Mouse (Mus musculus) neural tube, embryonic 14.5 days (tissue): Measurements from ENCODE around the gene Snapc3. TPM values are rescaled to one million over a fixed set of nuclear protein-coding genes. Genes with fewer than 3 reads are reported as not detected.
"Not testable (repeated sequence)": the region's sequence is repeated elsewhere in the genome, so short reads cannot be mapped to it uniquely, and the experiment has no call there.

Experiments used
- ATAC-seq: fragments of 200-750 bp; cut with Nextera tagmentation; 2 replicates; pipeline ENCODE4 v1.8.0; 2017; ENCODE audit warnings: low read depth, mild to moderate bottlenecking, moderate TSS enrichment, moderate library complexity
- H3K27ac ChIP-seq: fragments of 300-500 bp; sonication (generic); 2 replicates; pipeline ENCODE4 v1.5.1; 2014; ENCODE audit warnings: low read depth, mild to moderate bottlenecking, control low read depth, low read length, moderate library complexity, mixed read lengths
- H3K27me3 ChIP-seq: fragments of 300-500 bp; sonication (generic); 2 replicates; pipeline ENCODE4 v1.6.1; 2014; ENCODE audit warnings: low read length; ENCODE audit not compliant: control insufficient read depth, insufficient read depth
- H3K36me3 ChIP-seq: fragments of 300-500 bp; sonication (generic); 2 replicates; pipeline ENCODE4 v1.6.1; 2014; ENCODE audit warnings: low read length, mixed read lengths; ENCODE audit not compliant: control insufficient read depth, insufficient read depth
- H3K4me1 ChIP-seq: fragments of 300-500 bp; sonication (generic); 2 replicates; pipeline ENCODE4 v1.6.1; 2014; ENCODE audit warnings: low read length; ENCODE audit not compliant: control insufficient read depth, insufficient read depth
- H3K4me2 ChIP-seq: fragments of 300-500 bp; sonication (generic); 2 replicates; pipeline ENCODE4 v1.6.1; 2014; ENCODE audit warnings: mild to moderate bottlenecking, low read depth, low read length, control low read depth
- H3K4me3 ChIP-seq: fragments of 300-500 bp; sonication (generic); 2 replicates; pipeline ENCODE4 v1.5.1; 2014; ENCODE audit warnings: low read depth, low read length, control low read depth, mixed read lengths
- H3K9ac ChIP-seq: fragments of 300-500 bp; sonication (generic); replicated peaks from 2 replicates; pipeline ENCODE4 v1.6.1; 2014; ENCODE audit warnings: low read depth, mild to moderate bottlenecking, control low read depth, low read length, mixed read lengths
- H3K9me3 ChIP-seq: fragments of 300-500 bp; sonication (generic); 2 replicates; pipeline ENCODE4 v1.6.1; 2016; ENCODE audit warnings: low read length; ENCODE audit not compliant: control insufficient read depth
- WGBS: fragments of 180-500 bp; shearing (Covaris S2); extraction: QIAGEN DNeasy Blood & Tissue Kit; methylation state at CpG from one replicate; pipeline ENCODE4 v1.1.7; 2014; 5-methylcytosine and 5-hydroxymethylcytosine counted together
- polyA plus RNA-seq: library from polyadenylated mRNA; unstranded; fragments of >200 nt; fragmentation: Nextera tagmentation; extraction: Ambion mirVana; gene quantifications from 2 replicates; pipeline ENCODE4 v1.2.1, GENCODE M21; 2014

Snapc3 gene
- polyA plus RNA-seq, 1 experiment from 2014 or later: 68.6 TPM

DNA sequence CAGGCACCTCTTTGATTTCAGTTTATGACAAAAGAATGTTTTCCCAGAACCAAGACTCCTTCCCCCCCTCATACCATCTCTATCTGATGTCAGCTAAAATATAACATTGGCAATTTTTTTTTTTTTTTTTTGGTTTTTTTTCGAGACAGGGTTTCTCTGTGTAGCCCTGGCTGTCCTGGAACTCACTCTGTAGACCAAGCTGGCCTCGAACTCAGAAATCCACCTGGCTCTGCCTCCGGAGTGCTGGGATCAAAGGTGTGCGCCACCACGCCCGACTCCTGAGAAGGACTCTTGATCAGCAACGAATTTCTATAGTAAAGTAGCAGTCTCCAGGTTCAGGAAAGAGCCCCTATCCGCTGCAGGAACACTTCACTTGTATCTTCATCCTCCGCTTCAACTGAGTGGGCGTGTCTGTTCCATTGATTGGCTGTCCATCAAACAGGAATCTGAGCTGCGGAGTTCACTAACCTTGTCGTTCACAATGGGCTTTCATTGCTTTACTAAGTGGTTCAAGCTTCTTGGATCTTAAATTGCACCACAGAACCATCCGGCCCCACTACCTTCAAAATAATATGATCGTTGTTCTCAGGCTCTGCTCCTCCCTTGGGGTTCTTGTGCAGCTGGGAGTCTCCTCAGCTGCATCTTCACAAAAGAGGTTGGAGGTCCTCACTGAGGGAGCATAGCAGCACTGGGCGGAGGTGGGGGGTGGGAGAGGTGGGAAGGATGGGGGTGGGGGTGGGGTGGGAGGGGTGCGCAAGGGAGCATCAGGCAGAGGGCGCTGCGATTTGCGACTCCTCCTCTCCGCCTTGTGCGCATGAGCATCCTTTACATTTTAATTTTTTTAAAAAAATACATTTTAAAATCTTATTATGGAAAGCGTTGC, 82.9 kb downstream of the Snapc3 start:
- ATAC-seq: peak; percentile 90
- Histone ChIP-seq H3K4me2 (peak overlapping the region; percentile 51), H3K27ac (peak overlapping the region; percentile 60), H3K4me3 (peak overlapping the region; percentile 36), H3K9me3 (no peaks in the 10 kb centered on the region), H3K4me1 (no peaks in the 10 kb centered on the region), H3K9ac (peak overlapping the region; percentile 37; the same call in 1 of the 2 replicates), H3K27me3 (no peaks in the 10 kb centered on the region), H3K36me3 (no peaks in the 10 kb centered on the region)
- 8% methylated on average over 22 of the region's 22 CpGs for WGBS

- Histone ChIP-seq H3K9ac (no peak overlapping the region), H3K9me3 (no peaks in the 10 kb centered on the region), H3K36me3 (no peaks in the 10 kb centered on the region), H3K27ac (no peak overlapping the region), H3K27me3 (no peaks in the 10 kb centered on the region), H3K4me3 (peak overlapping the region; percentile 36), H3K4me2 (peak overlapping the region; percentile 51), H3K4me1 (no peaks in the 10 kb centered on the region)
- 36% methylated on average over 7 of the region's 7 CpGs for WGBS
- ATAC-seq: peak; percentile 78
Observed at GRCm38 (mm10) chr4:83501037-83501430, 83.5 kb downstream of the Snapc3 start.

DNA sequence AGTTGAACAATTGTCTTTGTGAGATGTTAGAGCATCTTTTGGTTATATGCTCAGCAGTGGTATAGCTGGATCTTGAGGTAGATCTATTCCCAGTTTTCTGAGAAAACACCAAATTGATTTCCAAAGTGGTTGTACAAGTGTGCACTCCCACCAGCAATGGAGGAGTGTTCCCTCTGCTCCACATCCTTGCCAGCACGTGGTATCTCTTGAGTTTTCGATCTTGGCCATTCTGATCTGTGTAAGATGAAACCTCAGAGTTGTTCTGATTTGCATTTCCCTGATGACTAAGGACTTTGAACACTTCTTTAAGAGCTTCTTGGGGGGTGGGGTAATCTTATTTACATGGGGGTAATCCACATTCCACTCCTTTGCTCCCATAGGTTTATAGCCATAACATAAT, 92.1 kb downstream of the Snapc3 start:
- no peaks in the 10 kb centered on the region for H3K36me3 ChIP-seq
- H3K4me1 ChIP-seq: no peaks in the 10 kb centered on the region
- no peaks in the 10 kb centered on the region for H3K27me3 ChIP-seq
- no peak overlapping the region for H3K9ac ChIP-seq
- ATAC-seq: no peak
- WGBS: 62% methylated on average over 2 of the region's 2 CpGs
- H3K4me2 ChIP-seq: no peak overlapping the region
- no peak overlapping the region for H3K4me3 ChIP-seq
- no peaks in the 10 kb centered on the region for H3K9me3 ChIP-seq
- H3K27ac ChIP-seq: no peak overlapping the region

GRCm38 (mm10) chr4:83511083-83511482, 93.6 kb downstream of the Snapc3 start:
- Histone ChIP-seq H3K4me3 (no peak overlapping the region), H3K9ac (no peak overlapping the region), H3K27ac (no peak overlapping the region), H3K4me1 (no peaks in the 10 kb centered on the region), H3K27me3 (no peaks in the 10 kb centered on the region), H3K9me3 (no peaks in the 10 kb centered on the region), H3K36me3 (no peaks in the 10 kb centered on the region), H3K4me2 (no peak overlapping the region)
- ATAC-seq: no peak
- 67% methylated on average over 8 of the region's 8 CpGs for WGBS

GRCm38 (mm10) chr4:83512217-83512616, 94.7 kb downstream of the Snapc3 start:
- no peak overlapping the region for H3K4me3 ChIP-seq
- no peaks in the 10 kb centered on the region for H3K9me3 ChIP-seq
- 86% methylated on average over 3 of the region's 3 CpGs for WGBS
- H3K4me1 ChIP-seq: no peaks in the 10 kb centered on the region
- no peak overlapping the region for H3K27ac ChIP-seq
- H3K4me2 ChIP-seq: no peak overlapping the region
- no peaks in the 10 kb centered on the region for H3K36me3 ChIP-seq
- no peak overlapping the region for H3K9ac ChIP-seq
- no peaks in the 10 kb centered on the region for H3K27me3 ChIP-seq
- no peak for ATAC-seq

- Histone ChIP-seq H3K36me3 (no peaks in the 10 kb centered on the region), H3K27me3 (no peaks in the 10 kb centered on the region), H3K9ac (no peak overlapping the region), H3K27ac (no peak overlapping the region), H3K9me3 (no peaks in the 10 kb centered on the region), H3K4me1 (no peaks in the 10 kb centered on the region), H3K4me3 (no peak overlapping the region), H3K4me2 (no peak overlapping the region)
- ATAC-seq: no peak
- 63% methylated on average over 2 of the region's 2 CpGs for WGBS
Observed at GRCm38 (mm10) chr4:83512644-83513043, 95.1 kb downstream of the Snapc3 start.

GRCm38 (mm10) chr4:83514183-83514582, 96.7 kb downstream of the Snapc3 start:
- WGBS: 94% methylated on average over 1 of the region's 1 CpGs
- Histone ChIP-seq H3K36me3 (no peaks in the 10 kb centered on the region), H3K4me3 (no peak overlapping the region), H3K9ac (no peak overlapping the region), H3K4me2 (no peak overlapping the region), H3K4me1 (no peaks in the 10 kb centered on the region), H3K9me3 (no peaks in the 10 kb centered on the region), H3K27me3 (no peaks in the 10 kb centered on the region), H3K27ac (no peak overlapping the region)
- no peak for ATAC-seq

- no peak overlapping the region for H3K9ac ChIP-seq
- WGBS: 83% methylated on average over 10 of the region's 10 CpGs
- no peaks in the 10 kb centered on the region for H3K36me3 ChIP-seq
- no peak overlapping the region for H3K4me3 ChIP-seq
- no peaks in the 10 kb centered on the region for H3K9me3 ChIP-seq
- no peaks in the 10 kb centered on the region for H3K4me1 ChIP-seq
- H3K27me3 ChIP-seq: no peaks in the 10 kb centered on the region
- H3K27ac ChIP-seq: no peak overlapping the region
- no peak for ATAC-seq
- H3K4me2 ChIP-seq: no peak overlapping the region
Observed at GRCm38 (mm10) chr4:83514976-83515669, 97.6 kb downstream of the Snapc3 start.

GRCm38 (mm10) chr4:83516144-83516543, 98.6 kb downstream of the Snapc3 start:
- H3K4me3 ChIP-seq, H3K4me2 ChIP-seq, ATAC-seq, H3K4me1 ChIP-seq, H3K27me3 ChIP-seq, H3K9ac ChIP-seq, H3K9me3 ChIP-seq, H3K27ac ChIP-seq, H3K36me3 ChIP-seq: not testable (repeated sequence)
- 92% methylated on average over 5 of the region's 6 CpGs for WGBS
